Mouse (Mus musculus) CH12.LX (cell line): ENCODE data around the gene Bckdha. TPM values are rescaled to one million over a fixed set of nuclear protein-coding genes. Genes with fewer than 3 reads are reported as not detected.

Experiments
- DNase-seq: peaks from one replicate; pipeline ENCODE4 v3.0.0-alpha.2; 2013; ENCODE audit errors: extremely low read depth
- H3K27ac ChIP-seq: 2 replicates; pipeline ENCODE4 v1.5.1; 2012; ENCODE audit warnings: low read depth, mild to moderate bottlenecking, control low read depth, moderate library complexity; ENCODE audit not compliant: insufficient read depth
- H3K27me3 ChIP-seq: replicated peaks from 2 replicates; pipeline ENCODE3; 2012; ENCODE audit warnings: inconsistent platforms
- H3K36me3 ChIP-seq, 2 experiments: replicated peaks in 1 of 2; 2 replicates each; pipeline versions ENCODE3 to v1.6.1; 2012; ENCODE audit warnings: inconsistent platforms in 1 of 2, low read length in 1 of 2, mild to moderate bottlenecking in 1 of 2, mixed read lengths in 1 of 2, moderate library complexity in 1 of 2; ENCODE audit not compliant: control insufficient read depth in 1 of 2, insufficient read depth in 1 of 2
- H3K4me1 ChIP-seq, 2 experiments: 2 replicates each; pipeline ENCODE4 v1.6.1; 2012; ENCODE audit warnings: inconsistent platforms in 1 of 2, moderate library complexity in 1 of 2; ENCODE audit not compliant: insufficient read depth in 2 of 2, control insufficient read depth in 1 of 2
- H3K4me2 ChIP-seq: 2 replicates; pipeline ENCODE4 v1.6.1; 2012; ENCODE audit warnings: low read depth, mild to moderate bottlenecking, control low read depth; ENCODE audit not compliant: poor library complexity, insufficient read depth, severe bottlenecking
- H3K4me3 ChIP-seq, 3 experiments: fragments of 150-350 bp in 1 of 3; sonication (generic) in 1 of 3; replicated peaks in 1 of 3; 2 replicates each; pipeline versions ENCODE3 to v1.5.1; 2011 to 2012; ENCODE audit warnings: low read depth in 2 of 3, low read length in 2 of 3, mild to moderate bottlenecking in 2 of 3, moderate library complexity in 2 of 3, control low read depth in 1 of 3, improper control_type of control experiment in 1 of 3, inconsistent platforms in 1 of 3, mixed read lengths in 1 of 3; ENCODE audit not compliant: poor library complexity in 1 of 3
- H3K79me2 ChIP-seq: replicated peaks from 2 replicates; pipeline ENCODE4 v1.6.1; 2012; ENCODE audit warnings: mild to moderate bottlenecking, moderate library complexity; ENCODE audit not compliant: control insufficient read depth, poor library complexity, insufficient read depth, severe bottlenecking; ENCODE audit errors: extremely low read depth
- H3K9ac ChIP-seq: 2 replicates; pipeline ENCODE4 v1.6.1; 2012; ENCODE audit warnings: low read depth, mild to moderate bottlenecking, control low read depth, moderate library complexity; ENCODE audit not compliant: insufficient read depth
- H3K9me3 ChIP-seq: replicated peaks from 2 replicates; pipeline ENCODE3; 2012; ENCODE audit warnings: low read length, inconsistent platforms, mixed read lengths
- CHD1 ChIP-seq: IDR thresholded peaks from 2 replicates; pipeline ENCODE4 v1.6.1; 2012; ENCODE audit warnings: low read depth, low read length, improper control_type of control experiment, inconsistent platforms
- CHD2 ChIP-seq: IDR thresholded peaks from 2 replicates; pipeline ENCODE4 v1.6.1; 2011; ENCODE audit warnings: low read length, improper control_type of control experiment
- CTCF ChIP-seq, 2 experiments: IDR thresholded peaks in 1 of 2; conservative IDR thresholded peaks in 1 of 2; 2 replicates each; pipeline ENCODE4 v1.5.1; 2011 to 2012; ENCODE audit warnings: low read depth in 2 of 2, low read length in 2 of 2, improper control_type of control experiment in 1 of 2, inconsistent platforms in 1 of 2, mild to moderate bottlenecking in 1 of 2, moderate library complexity in 1 of 2
- GABPA ChIP-seq: IDR thresholded peaks from 2 replicates; pipeline ENCODE4 v1.6.1; 2012; ENCODE audit warnings: low read depth, low read length, improper control_type of control experiment, inconsistent platforms; ENCODE audit not compliant: insufficient replicate concordance
- JUN ChIP-seq: IDR thresholded peaks from 2 replicates; pipeline ENCODE4 v1.6.1; 2011; ENCODE audit warnings: low read depth, mild to moderate bottlenecking, low read length, improper control_type of control experiment, moderate library complexity; ENCODE audit not compliant: insufficient read depth
- JUND ChIP-seq: conservative IDR thresholded peaks from 2 replicates; pipeline ENCODE4 v1.6.1; 2011; ENCODE audit warnings: low read depth, low read length, improper control_type of control experiment
- KAT2A ChIP-seq: IDR thresholded peaks from 2 replicates; pipeline ENCODE4 v1.6.1; 2012; ENCODE audit warnings: low read length, improper control_type of control experiment, inconsistent platforms; ENCODE audit not compliant: insufficient replicate concordance
- MEF2A ChIP-seq: IDR thresholded peaks from 2 replicates; pipeline ENCODE4 v1.6.1; 2014; ENCODE audit warnings: low read depth, mild to moderate bottlenecking, inconsistent platforms, low read length, improper control_type of control experiment, borderline replicate concordance
- MYC ChIP-seq: IDR thresholded peaks from 2 replicates; pipeline ENCODE4 v1.6.1; 2011; ENCODE audit warnings: low read depth, mild to moderate bottlenecking, improper control_type of control experiment, low read length
- NELFE ChIP-seq: IDR thresholded peaks from 2 replicates; pipeline ENCODE4 v1.6.1; 2011; ENCODE audit warnings: low read depth, low read length, improper control_type of control experiment
- NRF1 ChIP-seq: IDR thresholded peaks from 2 replicates; pipeline ENCODE4 v1.6.1; 2014; ENCODE audit warnings: low read depth, mild to moderate bottlenecking, inconsistent platforms, low read length, improper control_type of control experiment, moderate library complexity
- PAX5 ChIP-seq: IDR thresholded peaks from 2 replicates; pipeline ENCODE4 v1.6.1; 2012; ENCODE audit warnings: low read length, inconsistent platforms, mixed read lengths
- RAD21 ChIP-seq: IDR thresholded peaks from 2 replicates; pipeline ENCODE4 v1.6.1; 2011; ENCODE audit warnings: low read depth, mild to moderate bottlenecking, low read length, improper control_type of control experiment, moderate library complexity
- SIN3A ChIP-seq: IDR thresholded peaks from 2 replicates; pipeline ENCODE4 v1.6.1; 2012; ENCODE audit warnings: low read length, improper control_type of control experiment, inconsistent platforms
- SMC3 ChIP-seq: IDR thresholded peaks from 2 replicates; pipeline ENCODE4 v1.6.1; 2011; ENCODE audit warnings: low read depth, low read length, improper control_type of control experiment
- UBTF ChIP-seq: IDR thresholded peaks from 2 replicates; pipeline ENCODE4 v1.6.1; 2012; ENCODE audit warnings: low read depth, mild to moderate bottlenecking, inconsistent platforms, low read length, improper control_type of control experiment, moderate library complexity
- ZC3H11A ChIP-seq: IDR thresholded peaks from 2 replicates; pipeline ENCODE4 v1.6.1; 2012; ENCODE audit warnings: low read depth, mild to moderate bottlenecking, inconsistent platforms, low read length, improper control_type of control experiment
- ZMIZ1 ChIP-seq: IDR thresholded peaks from 2 replicates; pipeline ENCODE4 v1.6.1; 2012; ENCODE audit warnings: low read depth, mild to moderate bottlenecking, inconsistent platforms, low read length, improper control_type of control experiment
- dilution Hi-C: fragments of 300-500 bp; cut with MboI; formaldehyde crosslinking; loops from 2 replicates; pipeline ENCODE4 v1.14.3; 2020; ENCODE audit warnings: low sequenced_read_pairs; ENCODE audit not compliant: extremely low pct_unique_long_range_greater_than_20kb, extremely low pct_ligation_motif_present
- in situ Hi-C: fragments of 300-500 bp; cut with MboI; formaldehyde crosslinking; loops from 3 replicates; pipeline ENCODE4 v1.14.3; 2019; ENCODE audit warnings: low sequenced_read_pairs, low pct_ligation_motif_present, low pct_unique_long_range_greater_than_20kb, mixed read lengths
- polyA plus RNA-seq: library from polyadenylated mRNA; unstranded; fragments of >175 nt; gene quantifications from 2 replicates; pipeline ENCODE4 v1.2.1, GENCODE M21; 2012; ENCODE audit warnings: low read depth; ENCODE audit not compliant: insufficient read length
- total RNA-seq, 2 experiments: library from RNA; depleted of rRNA; stranded (reverse); fragments of 300-350 nt in 1 of 2; fragments of >200 nt in 1 of 2; gene quantifications; 2 replicates each; pipeline ENCODE4 v1.2.3; 2012 to 2014

Bckdha gene
- total and polyA plus RNA-seq, 3 experiments = 17.2 to 21.4 (median 19.9) TPM

GRCm38 (mm10) chr7:25680514-25681258 lies 21.9 kb upstream of the Bckdha start, which contains the start of gene B9d2 (continued):
- TF ChIP-seq SMC3 (no peak), MYC (no peak; the same call in 1 of the 2 replicates), JUND (no peak), UBTF (no peak), KAT2A (no peak), GABPA (no peak), NRF1 (peak; percentile 94), ZC3H11A (no peak), JUN (no peak), MEF2A (peak; percentile 47; the same call in 1 of the 2 replicates), CHD2 (peak; percentile 39; the same call in 1 of the 2 replicates), NELFE (peak; percentile 86)

- H3K27ac ChIP-seq = peak overlapping the region; percentile 93; the same call in 1 of the 2 replicates
- H3K4me3 ChIP-seq = peak overlapping the region; percentile 37 to 71 (median 64)
- in situ Hi-C loops = no loop called here
- peaks cover 4% of the 10 kb centered on the region for H3K9me3 ChIP-seq
- H3K79me2 ChIP-seq = no peaks in the 10 kb centered on the region
- TF ChIP-seq PAX5 (no peak), SIN3A (no peak), CTCF (conservative IDR thresholded peaks at IDR 0.05 in 1 of 2, IDR thresholded peaks at IDR 0.05 in 1 of 2; ENCODE audit: low read depth in 2 of 2, low read length in 2 of 2) (peak in 1 of 2 experiments; percentile 20; a peak in 2 of 4 replicates)
- TF ChIP-seq, all 38 proteins: peak for 1
- peaks cover 22 to 66% of the 10 kb centered on the region in 2 experiments for H3K4me1 ChIP-seq
- DNase-seq = no peak
- peak overlapping the region; percentile 87 for H3K9ac ChIP-seq
- peak overlapping the region; percentile 42 for H3K4me2 ChIP-seq
- peaks cover 0 to 16% of the 10 kb centered on the region in 2 experiments for H3K36me3 ChIP-seq
- dilution Hi-C loops = no loop called here
- H3K27me3 ChIP-seq = no peaks in the 10 kb centered on the region
Observed at GRCm38 (mm10) chr7:25679971-25680370, 21.2 kb upstream of the Bckdha start.

GRCm38 (mm10) chr7:25677013-25677412 lies 18.2 kb upstream of the Bckdha start:
- H3K27ac ChIP-seq = no peak overlapping the region
- in situ Hi-C loops = no loop called here
- no peaks in the 10 kb centered on the region for H3K27me3 ChIP-seq
- H3K4me1 ChIP-seq = peaks cover 10 to 40% of the 10 kb centered on the region in 2 experiments; a peak in 3 of 4 replicates
- H3K79me2 ChIP-seq = no peaks in the 10 kb centered on the region
- no peak overlapping the region for H3K4me3 ChIP-seq
- peaks cover 6% of the 10 kb centered on the region for H3K9me3 ChIP-seq
- no peak overlapping the region for H3K4me2 ChIP-seq
- peaks cover 0 to 6% of the 10 kb centered on the region in 2 experiments for H3K36me3 ChIP-seq
- TF ChIP-seq SIN3A (no peak), RAD21 (no peak), ZMIZ1 (no peak), CHD1 (no peak)
- dilution Hi-C loops = no loop called here
- DNase-seq = no peak
- no peak overlapping the region for H3K9ac ChIP-seq
